Mouse (Mus musculus) cortical plate, adult 2 months (tissue): ENCODE results near the gene Scn8a.

Experiments used
- CTCF ChIP-seq: fragments of 200-500 bp; IDR thresholded peaks from 2 replicates; pipeline ENCODE4 v1.5.1; 2011; ENCODE audit warnings: mild to moderate bottlenecking, control low read depth, low read length; ENCODE audit not compliant: insufficient read depth; ENCODE audit errors: extremely low read depth
- POLR2A ChIP-seq: fragments of 200-500 bp; IDR thresholded peaks from 2 replicates; pipeline ENCODE4 v1.6.1; 2011; ENCODE audit warnings: mild to moderate bottlenecking, low read length, control low read depth; ENCODE audit not compliant: insufficient read depth; ENCODE audit errors: extremely low read depth

- TF ChIP-seq POLR2A, result no peak
- no peak for TF ChIP-seq CTCF
Observed at GRCm38 (mm10) chr15:101047194-101047555, 177.5 kb downstream of the Scn8a start, which contains the start of gene Gm47841.
